Mouse (Mus musculus) neural tube, embryonic 11.5 days (tissue): Measurements from ENCODE around the gene Cpz. TPM values are rescaled to one million over a fixed set of nuclear protein-coding genes. Genes with fewer than 3 reads are reported as not detected.

Experiments used
- ATAC-seq: fragments of 200-750 bp; cut with Nextera tagmentation; 2 replicates; pipeline ENCODE4 v1.8.0; 2017; ENCODE audit warnings: moderate number of reproducible peaks, mild to moderate bottlenecking, moderate TSS enrichment, moderate library complexity; ENCODE audit not compliant: insufficient read depth, low FRiP score, low TSS enrichment
- DNase-seq: peaks from one replicate; pipeline ENCODE4 v3.0.0-alpha.2; 2015; ENCODE audit warnings: low spot score
- H3K27ac ChIP-seq: fragments of 300-500 bp; sonication (generic); 2 replicates; pipeline ENCODE4 v1.5.1; 2014; ENCODE audit warnings: low read depth, mild to moderate bottlenecking, low read length
- H3K27me3 ChIP-seq: fragments of 300-500 bp; sonication (generic); 2 replicates; pipeline ENCODE4 v1.6.1; 2014; ENCODE audit warnings: mild to moderate bottlenecking, low read length, mixed read lengths; ENCODE audit not compliant: control insufficient read depth, insufficient read depth
- H3K36me3 ChIP-seq: fragments of 300-500 bp; sonication (generic); 2 replicates; pipeline ENCODE4 v1.6.1; 2014; ENCODE audit warnings: mild to moderate bottlenecking, low read length, moderate library complexity, mixed read lengths; ENCODE audit not compliant: control insufficient read depth, insufficient read depth
- H3K4me1 ChIP-seq: fragments of 300-500 bp; sonication (generic); 2 replicates; pipeline ENCODE4 v1.6.1; 2014; ENCODE audit warnings: low read length, mixed read lengths; ENCODE audit not compliant: control insufficient read depth, insufficient read depth
- H3K4me2 ChIP-seq: fragments of 300-500 bp; sonication (generic); 2 replicates; pipeline ENCODE4 v1.6.1; 2014; ENCODE audit warnings: low read depth, mild to moderate bottlenecking, moderate library complexity
- H3K4me3 ChIP-seq: fragments of 300-500 bp; sonication (generic); 2 replicates; pipeline ENCODE4 v1.5.1; 2014; ENCODE audit warnings: low read depth, low read length
- H3K9ac ChIP-seq: fragments of 300-500 bp; sonication (generic); 2 replicates; pipeline ENCODE4 v1.6.1; 2014; ENCODE audit warnings: mild to moderate bottlenecking, low read length
- H3K9me3 ChIP-seq: fragments of 300-500 bp; sonication (generic); 2 replicates; pipeline ENCODE4 v1.6.1; 2016; ENCODE audit warnings: low read length; ENCODE audit not compliant: control insufficient read depth
- WGBS: fragments of 180-500 bp; shearing (Covaris S2); extraction: QIAGEN DNeasy Blood & Tissue Kit; methylation state at CpG from one replicate; pipeline ENCODE4 v1.1.7; 2014; 5-methylcytosine and 5-hydroxymethylcytosine counted together
- polyA plus RNA-seq: library from polyadenylated mRNA; unstranded; fragments of >200 nt; fragmentation: Nextera tagmentation; extraction: Ambion mirVana; gene quantifications from 2 replicates; pipeline ENCODE4 v1.2.1, GENCODE M21; 2014

Gene Cpz
- polyA plus RNA-seq, 1 experiment from 2014 or later = 6.0 TPM

DNA sequence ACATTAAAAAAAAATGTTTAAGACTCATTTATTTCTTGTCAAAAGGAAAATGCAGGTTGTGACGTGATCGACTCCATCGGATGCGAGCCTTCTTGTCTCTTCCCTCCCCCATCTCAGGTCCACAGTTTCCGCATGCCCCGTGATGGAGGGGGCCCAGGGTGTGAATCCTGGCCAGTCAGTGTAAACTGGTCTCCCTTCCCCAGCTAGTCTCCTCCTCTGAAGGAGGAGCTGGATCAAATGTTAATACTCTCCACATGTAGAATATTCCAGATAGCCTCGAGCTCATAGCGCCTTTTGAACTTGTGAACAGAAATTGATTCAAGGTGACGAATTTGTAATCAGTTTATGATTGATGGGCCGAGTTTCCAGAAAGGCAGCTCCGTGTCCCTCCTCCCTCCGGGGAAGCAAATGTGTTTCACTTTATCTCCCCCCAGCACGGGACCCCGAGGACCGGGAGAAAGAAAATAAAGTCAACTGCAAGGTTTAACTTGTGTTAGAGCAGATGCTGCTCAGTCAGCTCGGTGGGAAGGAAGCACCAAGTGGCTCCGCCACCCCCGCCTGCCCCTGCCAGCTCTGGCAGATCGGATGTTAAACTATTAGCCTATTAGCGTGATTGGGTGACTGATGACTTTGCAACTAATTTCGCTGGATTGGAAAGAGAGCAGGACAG lies 59.4 kb downstream of the Cpz start:
- no peak for DNase-seq

DNA sequence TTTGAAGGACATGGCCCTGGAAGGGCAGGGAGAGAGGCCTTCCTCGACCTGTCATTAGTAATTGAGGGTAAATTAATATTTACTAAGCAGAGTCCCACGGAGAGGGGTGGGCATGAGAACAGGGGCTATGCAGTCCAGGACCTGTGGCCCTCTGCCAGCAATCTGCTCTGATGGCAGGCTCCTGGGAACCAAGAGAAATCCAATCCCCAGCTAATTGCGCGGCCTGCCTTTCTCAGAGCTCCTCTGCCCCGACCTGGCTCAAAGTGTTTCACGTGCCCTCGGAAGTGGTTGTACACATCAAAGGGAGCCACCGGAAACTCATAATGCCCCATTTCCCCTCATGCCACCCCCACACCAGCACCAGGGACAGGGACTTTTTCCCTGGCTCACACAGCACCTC lies 63.4 kb downstream of the Cpz start:
- Histone ChIP-seq H3K9ac (no peak overlapping the region), H3K4me1 (no peaks in the 10 kb centered on the region), H3K4me3 (no peak overlapping the region), H3K4me2 (no peak overlapping the region), H3K27me3 (no peaks in the 10 kb centered on the region), H3K36me3 (no peaks in the 10 kb centered on the region), H3K9me3 (no peaks in the 10 kb centered on the region), H3K27ac (no peak overlapping the region)
- no peak for ATAC-seq
- DNase-seq = no peak
- 54% methylated on average over 8 of the region's 8 CpGs for WGBS

More for the DNA sequence above, 59.4 kb downstream of the Cpz start:
- H3K4me3 ChIP-seq = no peak overlapping the region
- 42% methylated on average over 21 of the region's 21 CpGs for WGBS
- no peak overlapping the region for H3K27ac ChIP-seq
- H3K9ac ChIP-seq = no peak overlapping the region
- no peaks in the 10 kb centered on the region for H3K36me3 ChIP-seq
- no peaks in the 10 kb centered on the region for H3K4me1 ChIP-seq
- no peaks in the 10 kb centered on the region for H3K27me3 ChIP-seq
- H3K4me2 ChIP-seq = no peak overlapping the region
- H3K9me3 ChIP-seq = no peaks in the 10 kb centered on the region
- ATAC-seq = no peak

GRCm38 (mm10) chr5:35459760-35460159 lies 65.7 kb downstream of the Cpz start:
- no peaks in the 10 kb centered on the region for H3K9me3 ChIP-seq
- no peak for DNase-seq
- no peak for ATAC-seq
- no peaks in the 10 kb centered on the region for H3K27me3 ChIP-seq
- H3K36me3 ChIP-seq = no peaks in the 10 kb centered on the region
- no peak overlapping the region for H3K9ac ChIP-seq
- peaks cover 4% of the 10 kb centered on the region; the same call in 1 of the 2 replicates for H3K4me1 ChIP-seq
- WGBS = 78% methylated on average over 4 of the region's 4 CpGs
- H3K4me2 ChIP-seq = no peak overlapping the region
- no peak overlapping the region for H3K27ac ChIP-seq
- H3K4me3 ChIP-seq = no peak overlapping the region

GRCm38 (mm10) chr5:35458267-35458666 lies 67.2 kb downstream of the Cpz start:
- Histone ChIP-seq H3K36me3 (no peaks in the 10 kb centered on the region), H3K4me1 (peaks cover 12% of the 10 kb centered on the region; the same call in 1 of the 2 replicates), H3K4me3 (no peak overlapping the region), H3K4me2 (no peak overlapping the region), H3K27me3 (no peaks in the 10 kb centered on the region), H3K9ac (no peak overlapping the region), H3K9me3 (no peaks in the 10 kb centered on the region), H3K27ac (no peak overlapping the region)
- no peak for ATAC-seq
- no peak for DNase-seq
- 64% methylated on average over 3 of the region's 3 CpGs for WGBS

DNA sequence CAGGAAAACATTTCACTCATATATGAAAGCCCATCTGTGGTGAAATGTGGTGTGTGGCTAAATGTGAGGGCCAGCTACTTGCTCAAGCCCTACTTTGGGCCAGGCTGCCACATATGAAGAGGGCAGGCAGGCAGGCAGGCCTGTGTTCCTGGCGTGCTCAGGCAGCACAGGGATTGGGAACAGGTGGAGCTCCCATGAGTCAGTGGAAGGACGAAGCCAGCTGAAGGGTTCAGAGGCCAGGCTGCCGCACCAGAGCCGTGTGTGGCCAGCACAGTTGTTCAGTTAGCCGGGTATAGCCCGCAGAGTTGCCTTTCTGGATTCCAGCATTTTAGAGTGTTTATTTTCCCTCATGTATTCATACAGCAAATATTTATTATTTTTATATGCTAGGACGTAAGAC lies 68.1 kb downstream of the Cpz start:
- H3K4me3 ChIP-seq = no peak overlapping the region
- no peaks in the 10 kb centered on the region for H3K36me3 ChIP-seq
- peaks cover 12% of the 10 kb centered on the region; the same call in 1 of the 2 replicates for H3K4me1 ChIP-seq
- no peak overlapping the region for H3K9ac ChIP-seq
- ATAC-seq (no peak), DNase-seq (no peak)
- 82% methylated on average over 7 of the region's 7 CpGs for WGBS
- no peak overlapping the region for H3K4me2 ChIP-seq
- no peaks in the 10 kb centered on the region for H3K27me3 ChIP-seq
- H3K27ac ChIP-seq = no peak overlapping the region
- H3K9me3 ChIP-seq = no peaks in the 10 kb centered on the region

- DNase-seq (peak; percentile 59), ATAC-seq (peak; percentile 84)
- Histone ChIP-seq H3K36me3 (no peaks in the 10 kb centered on the region), H3K4me2 (0 out of 2 replicates have a peak overlapping the region, but pooled peaks have one; percentile 10), H3K4me1 (peaks cover 12% of the 10 kb centered on the region; the same call in 1 of the 2 replicates), H3K27me3 (no peaks in the 10 kb centered on the region), H3K9me3 (no peaks in the 10 kb centered on the region), H3K27ac (peak overlapping the region; percentile 24; the same call in 1 of the 2 replicates), H3K9ac (0 out of 2 replicates have a peak overlapping the region, but pooled peaks have one; percentile 3), H3K4me3 (no peak overlapping the region)
- 17% methylated on average over 17 of the region's 17 CpGs for WGBS
Measured at GRCm38 (mm10) chr5:35454187-35454800, 71.2 kb downstream of the Cpz start.

Other genes starting within 250 kb of the Cpz start
- 0.22 and 0.28 TPM in 2 replicates for gene Adra2c, start 247.4 kb downstream of the Cpz start, polyA plus RNA-seq
- 7.3 and 8.5 TPM in 2 replicates for gene Hmx1, start 136.6 kb downstream of the Cpz start, polyA plus RNA-seq
- 9.1 and 10.2 TPM in 2 replicates for gene Trmt44, start 49.4 kb upstream of the Cpz start, polyA plus RNA-seq
- gene Acox3, start 57.3 kb upstream of the Cpz start, polyA plus RNA-seq = 15.9 and 16.6 TPM in 2 replicates
- 7.5 and 7.9 TPM in 2 replicates for gene Htra3, start 154.1 kb upstream of the Cpz start, polyA plus RNA-seq
- gene Sh3tc1, start 214.3 kb upstream of the Cpz start, polyA plus RNA-seq = 3.0 and 4.3 TPM in 2 replicates
- gene Ablim2, start 232.2 kb upstream of the Cpz start, polyA plus RNA-seq = 1.1 and 1.7 TPM in 2 replicates